Mouse (Mus musculus) forebrain, embryonic 14.5 days (tissue): ENCODE measurements around the gene Serpinb6e. TPM values are rescaled to one million over a fixed set of nuclear protein-coding genes. Genes with fewer than 3 reads are reported as not detected.

ENCODE experiments used
- ATAC-seq: fragments of 200-750 bp; cut with Nextera tagmentation; 2 replicates; pipeline ENCODE4 v1.8.0; 2017; ENCODE audit warnings: mild to moderate bottlenecking, moderate library complexity
- DNase-seq: peaks from one replicate; pipeline ENCODE4 v3.0.0-alpha.2; 2015; ENCODE audit warnings: low spot score
- H3K27ac ChIP-seq: fragments of 300-500 bp; sonication (generic); 2 replicates; pipeline ENCODE4 v1.5.1; 2014; ENCODE audit warnings: low read depth, mild to moderate bottlenecking, control low read depth, low read length, moderate library complexity
- H3K27me3 ChIP-seq: fragments of 300-500 bp; sonication (generic); replicated peaks from 2 replicates; pipeline ENCODE4 v1.6.1; 2014; ENCODE audit warnings: low read length, control low read depth, mixed read lengths; ENCODE audit not compliant: control insufficient read depth, insufficient read depth
- H3K36me3 ChIP-seq: fragments of 300-500 bp; sonication (generic); 2 replicates; pipeline ENCODE4 v1.6.1; 2014; ENCODE audit warnings: low read length, control low read depth; ENCODE audit not compliant: control insufficient read depth, insufficient read depth
- H3K4me1 ChIP-seq: fragments of 300-500 bp; sonication (generic); 2 replicates; pipeline ENCODE4 v1.6.1; 2014; ENCODE audit warnings: antibody characterized with exemption, low read length, control low read depth; ENCODE audit not compliant: control insufficient read depth, insufficient read depth
- H3K4me2 ChIP-seq: fragments of 300-500 bp; sonication (generic); 2 replicates; pipeline ENCODE4 v1.6.1; 2014; ENCODE audit warnings: mild to moderate bottlenecking, control low read depth, low read length
- H3K4me3 ChIP-seq: fragments of 300-500 bp; sonication (generic); 2 replicates; pipeline ENCODE4 v1.5.1; 2014; ENCODE audit warnings: low read depth, low read length, control low read depth
- H3K9ac ChIP-seq: fragments of 300-500 bp; sonication (generic); 2 replicates; pipeline ENCODE4 v1.6.1; 2014; ENCODE audit warnings: mild to moderate bottlenecking, low read length, control low read depth, moderate library complexity
- H3K9me3 ChIP-seq: fragments of 300-500 bp; sonication (generic); replicated peaks from 2 replicates; pipeline ENCODE4 v1.6.1; 2016; ENCODE audit warnings: low read length, control low read depth, mixed read lengths; ENCODE audit not compliant: control insufficient read depth
- whole genome bisulfite sequencing: fragments of 180-500 bp; shearing (Covaris S2); extraction: QIAGEN DNeasy Blood & Tissue Kit; methylation state at CpG from one replicate; pipeline ENCODE4 v1.1.7; 2014; 5-methylcytosine and 5-hydroxymethylcytosine counted together
- polyA plus RNA-seq: library from polyadenylated mRNA; unstranded; fragments of >200 nt; fragmentation: Nextera tagmentation; extraction: Ambion mirVana; gene quantifications from 2 replicates; pipeline ENCODE4 v1.2.1, GENCODE M21; 2014

Serpinb6e gene
- polyA plus RNA-seq, result not detected in 2 replicates

- Histone ChIP-seq H3K36me3 (no peaks in the 10 kb centered on the region), H3K4me2 (no peak within 1 kb of the TSS), H3K9ac (no peak within 1 kb of the TSS), H3K9me3 (no peaks in the 10 kb centered on the region), H3K4me3 (no peak within 1 kb of the TSS), H3K27me3 (no peaks in the 10 kb centered on the region), H3K4me1 (no peaks in the 10 kb centered on the region), H3K27ac (no peak within 1 kb of the TSS)
- DNase-seq (no peak), ATAC-seq (no peak)
- 63% methylated on average over 1 of the region's 1 CpGs for whole genome bisulfite sequencing
Measured at GRCm38 (mm10) chr13:33843308-33843707, at the start of gene Serpinb6e. Serpinb6e (minus strand) TSS chr13:33843408.

GRCm38 (mm10) chr13:33830751-33831150 lies 12.5 kb downstream of the Serpinb6e start:
- peaks cover 3% of the 10 kb centered on the region; the same call in 1 of the 2 replicates for H3K9me3 ChIP-seq
- no peak overlapping the region for H3K4me3 ChIP-seq
- H3K27me3 ChIP-seq, result no peaks in the 10 kb centered on the region
- DNase-seq (no peak), ATAC-seq (no peak)
- WGBS, result 89% methylated on average over 2 of the region's 2 CpGs
- H3K36me3 ChIP-seq, result no peaks in the 10 kb centered on the region
- H3K4me1 ChIP-seq, result no peaks in the 10 kb centered on the region
- H3K27ac ChIP-seq, result no peak overlapping the region
- H3K4me2 ChIP-seq, result no peak overlapping the region
- no peak overlapping the region for H3K9ac ChIP-seq

GRCm38 (mm10) chr13:33823421-33823820 lies 19.8 kb downstream of the Serpinb6e start:
- DNase-seq (no peak), ATAC-seq (no peak)
- Histone ChIP-seq H3K27me3 (no peaks in the 10 kb centered on the region), H3K27ac (no peak overlapping the region), H3K4me3 (no peak overlapping the region), H3K9me3 (no peaks in the 10 kb centered on the region), H3K4me1 (no peaks in the 10 kb centered on the region), H3K4me2 (no peak overlapping the region), H3K9ac (no peak overlapping the region), H3K36me3 (no peaks in the 10 kb centered on the region)

- ATAC-seq (no peak), DNase-seq (no peak)
- H3K27me3 ChIP-seq, result no peaks in the 10 kb centered on the region
- H3K27ac ChIP-seq, result no peak overlapping the region
- no peaks in the 10 kb centered on the region for H3K9me3 ChIP-seq
- H3K4me3 ChIP-seq, result no peak overlapping the region
- no peak overlapping the region for H3K9ac ChIP-seq
- no peaks in the 10 kb centered on the region for H3K36me3 ChIP-seq
- H3K4me2 ChIP-seq, result no peak overlapping the region
- H3K4me1 ChIP-seq, result no peaks in the 10 kb centered on the region
- 82% methylated on average over 5 of the region's 5 CpGs for WGBS
Measured at GRCm38 (mm10) chr13:33821490-33822143, 21.6 kb downstream of the Serpinb6e start.

Other genes starting within 250 kb of the Serpinb6e start
- not detected in 2 replicates for gene Serpinb6d, start 182.0 kb downstream of the Serpinb6e start, polyA plus RNA-seq
- 0.16 and 0.34 TPM in 2 replicates for gene Serpinb6c, start 62.3 kb upstream of the Serpinb6e start, polyA plus RNA-seq
- 5.2 and 7.4 TPM in 2 replicates for gene Nqo2, start 121.3 kb upstream of the Serpinb6e start, polyA plus RNA-seq
- gene Ripk1, start 159.0 kb upstream of the Serpinb6e start, polyA plus RNA-seq, result 5.7 and 5.8 TPM in 2 replicates
- 42.2 and 43.1 TPM in 2 replicates for gene Serpinb6a, start 159.4 kb upstream of the Serpinb6e start, polyA plus RNA-seq
- 35.1 and 36.2 TPM in 2 replicates for gene Bphl, start 194.2 kb upstream of the Serpinb6e start, polyA plus RNA-seq
- gene Tubb2a, start 234.6 kb upstream of the Serpinb6e start, polyA plus RNA-seq, result 1,376 and 1,776 TPM in 2 replicates